Mouse (Mus musculus): ENCODE measurements around the gene Fgfr2. TPM values are rescaled to one million over a fixed set of nuclear protein-coding genes. Genes with fewer than 3 reads are reported as not detected.

Fgfr2 gene
- polyA plus RNA-seq, 1 experiment from 2014 or later = 20.3 TPM

DNA sequence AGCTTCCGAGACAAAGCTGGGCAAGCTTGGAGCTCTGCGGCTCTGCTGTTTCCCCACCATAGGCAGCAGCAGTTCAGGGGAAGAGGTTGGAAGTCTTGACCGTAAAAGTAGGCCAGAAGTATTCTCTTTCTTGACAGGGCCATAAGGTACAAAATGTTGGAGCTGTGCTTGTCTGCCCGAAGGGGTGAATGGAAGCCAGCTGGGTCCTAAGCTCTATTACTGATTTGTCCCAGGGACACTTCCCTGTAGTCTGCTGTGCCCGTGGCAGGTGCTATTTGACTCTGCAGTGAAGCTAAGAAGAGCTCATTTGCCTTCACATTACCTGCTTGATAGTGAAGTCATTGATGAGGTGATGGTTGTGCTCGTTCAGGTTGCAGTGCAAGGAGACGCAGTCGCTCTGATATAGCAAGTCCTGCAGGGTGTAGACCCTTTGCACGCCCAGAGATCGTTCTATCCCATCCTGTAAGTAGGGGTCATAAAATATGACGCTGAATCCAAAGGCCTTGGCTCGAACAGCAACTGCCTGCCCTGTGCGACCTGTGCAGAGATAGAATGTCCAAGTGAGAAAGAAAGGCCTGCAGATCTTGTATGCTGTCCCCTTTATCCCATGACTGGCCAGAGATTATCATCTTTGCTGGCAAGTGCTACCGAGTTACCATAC, 131.8 kb downstream of the Fgfr2 start:
- H3K4me2 ChIP-seq (ENCODE audit: low read depth, low read length) = no peak overlapping the region
- 88% methylated on average over 14 of the region's 14 CpGs for WGBS
- no peaks in the 10 kb centered on the region for H3K4me1 ChIP-seq (ENCODE audit: control insufficient read depth, insufficient read depth, low read length)
- H3K9me3 ChIP-seq (replicated peaks; ENCODE audit: control insufficient read depth, low read length) = no peaks in the 10 kb centered on the region
- no peak overlapping the region for H3K4me3 ChIP-seq (ENCODE audit: low read length)
- ATAC-seq (replicated peaks; ENCODE audit: extremely low read depth, insufficient read depth, low FRiP score) = no peak
- no peak overlapping the region for H3K9ac ChIP-seq (ENCODE audit: low read length)
- H3K27ac ChIP-seq (ENCODE audit: low read length) = no peak overlapping the region
- no peaks in the 10 kb centered on the region for H3K27me3 ChIP-seq (ENCODE audit: control insufficient read depth, insufficient read depth, low read length)
- H3K36me3 ChIP-seq (ENCODE audit: control insufficient read depth, insufficient read depth) = peaks cover 39% of the 10 kb centered on the region

DNA sequence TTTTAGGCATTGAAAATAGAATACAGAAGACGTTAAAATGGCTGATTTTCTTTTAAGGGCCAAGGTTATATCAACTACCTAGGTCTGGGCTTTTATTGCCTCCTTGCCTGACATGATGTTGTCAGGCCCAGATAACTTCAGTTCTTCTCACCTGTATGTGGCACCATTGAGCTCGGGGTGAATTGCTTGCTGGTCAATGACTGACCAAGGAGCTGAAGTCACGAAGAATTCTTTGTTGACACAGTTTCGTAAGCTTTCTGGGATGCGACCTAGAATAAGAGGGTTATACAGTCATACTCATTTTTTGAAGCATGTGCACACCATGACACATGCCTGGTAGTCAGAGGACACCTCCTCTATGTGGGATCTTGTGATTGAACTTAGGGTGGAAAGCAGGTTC, 133.3 kb downstream of the Fgfr2 start:
- Histone ChIP-seq H3K4me2 (ENCODE audit: low read depth, low read length) (no peak overlapping the region), H3K4me3 (ENCODE audit: low read length) (no peak overlapping the region), H3K27ac (ENCODE audit: low read length) (no peak overlapping the region), H3K4me1 (ENCODE audit: control insufficient read depth, insufficient read depth, low read length) (no peaks in the 10 kb centered on the region), H3K27me3 (ENCODE audit: control insufficient read depth, insufficient read depth, low read length) (no peaks in the 10 kb centered on the region), H3K9ac (ENCODE audit: low read length) (no peak overlapping the region), H3K9me3 (replicated peaks; ENCODE audit: control insufficient read depth, low read length) (no peaks in the 10 kb centered on the region), H3K36me3 (ENCODE audit: control insufficient read depth, insufficient read depth) (peaks cover 39% of the 10 kb centered on the region)
- no peak for ATAC-seq (replicated peaks; ENCODE audit: extremely low read depth, insufficient read depth, low FRiP score)
- 90% methylated on average over 5 of the region's 5 CpGs for WGBS

- H3K4me3 ChIP-seq (ENCODE audit: low read length) = no peak overlapping the region
- no peak overlapping the region for H3K27ac ChIP-seq (ENCODE audit: low read length)
- peaks cover 35% of the 10 kb centered on the region for H3K36me3 ChIP-seq (ENCODE audit: control insufficient read depth, insufficient read depth)
- ATAC-seq (replicated peaks; ENCODE audit: extremely low read depth, insufficient read depth, low FRiP score) = no peak
- H3K9ac ChIP-seq (ENCODE audit: low read length) = no peak overlapping the region
- H3K4me2 ChIP-seq (ENCODE audit: low read depth, low read length) = no peak overlapping the region
- no peaks in the 10 kb centered on the region for H3K27me3 ChIP-seq (ENCODE audit: control insufficient read depth, insufficient read depth, low read length)
- H3K4me1 ChIP-seq (ENCODE audit: control insufficient read depth, insufficient read depth, low read length) = no peaks in the 10 kb centered on the region; the same call in 1 of the 2 replicates
- 55% methylated on average over 3 of the region's 3 CpGs for WGBS
- no peaks in the 10 kb centered on the region for H3K9me3 ChIP-seq (replicated peaks; ENCODE audit: control insufficient read depth, low read length)
Observed at GRCm38 (mm10) chr7:132982639-132983038, 140.5 kb downstream of the Fgfr2 start.

DNA sequence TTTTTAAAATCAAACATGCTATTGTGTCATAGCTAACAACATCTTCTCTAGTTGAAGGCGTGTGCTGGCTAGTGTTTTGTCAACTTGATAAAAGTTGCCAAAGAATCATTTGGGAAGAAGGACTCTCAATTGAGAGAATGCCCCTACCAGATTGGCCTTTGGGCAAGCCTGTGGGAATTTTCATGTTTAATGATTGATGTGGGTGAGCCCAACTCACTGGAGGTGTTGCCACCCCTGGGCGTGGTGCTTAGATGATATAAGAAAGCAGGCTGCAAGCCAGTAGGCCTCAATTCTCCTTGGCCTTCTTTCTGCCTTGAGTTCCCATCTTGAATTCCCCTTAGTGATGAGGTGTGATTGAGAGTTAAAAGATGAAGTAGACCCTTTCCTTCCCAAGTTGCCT, 145.2 kb downstream of the Fgfr2 start:
- no peaks in the 10 kb centered on the region for H3K27me3 ChIP-seq (ENCODE audit: control insufficient read depth, insufficient read depth, low read length)
- H3K27ac ChIP-seq (ENCODE audit: low read length) = no peak overlapping the region
- no peaks in the 10 kb centered on the region; the same call in 1 of the 2 replicates for H3K4me1 ChIP-seq (ENCODE audit: control insufficient read depth, insufficient read depth, low read length)
- H3K4me3 ChIP-seq (ENCODE audit: low read length) = no peak overlapping the region
- WGBS = 95% methylated on average over 2 of the region's 2 CpGs
- no peak overlapping the region for H3K4me2 ChIP-seq (ENCODE audit: low read depth, low read length)
- H3K36me3 ChIP-seq (ENCODE audit: control insufficient read depth, insufficient read depth) = peaks cover 29% of the 10 kb centered on the region
- H3K9ac ChIP-seq (ENCODE audit: low read length) = no peak overlapping the region
- no peak for ATAC-seq (replicated peaks; ENCODE audit: extremely low read depth, insufficient read depth, low FRiP score)
- no peaks in the 10 kb centered on the region for H3K9me3 ChIP-seq (replicated peaks; ENCODE audit: control insufficient read depth, low read length)

DNA sequence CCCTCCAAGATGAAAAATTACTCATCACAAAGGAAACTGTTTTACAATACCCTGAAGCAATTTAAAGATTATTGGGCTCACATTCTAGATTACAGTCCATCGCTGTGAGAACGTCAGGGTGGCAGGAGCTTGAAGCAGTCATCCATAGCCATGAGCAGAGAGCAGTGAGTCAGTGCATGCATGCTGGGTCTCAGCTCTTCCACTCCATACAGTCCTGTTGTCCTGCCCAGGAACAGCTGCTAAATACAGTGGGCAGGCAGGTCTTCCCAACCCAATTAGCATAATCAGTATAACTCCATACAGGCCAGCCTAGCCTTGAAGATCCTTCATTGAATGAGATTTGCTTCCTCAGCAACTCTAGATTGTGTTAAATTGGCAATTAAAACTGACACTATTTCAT, 147.1 kb downstream of the Fgfr2 start:
- Histone ChIP-seq H3K4me3 (ENCODE audit: low read length) (no peak overlapping the region), H3K27me3 (ENCODE audit: control insufficient read depth, insufficient read depth, low read length) (no peaks in the 10 kb centered on the region), H3K4me2 (ENCODE audit: low read depth, low read length) (no peak overlapping the region), H3K4me1 (ENCODE audit: control insufficient read depth, insufficient read depth, low read length) (no peaks in the 10 kb centered on the region), H3K27ac (ENCODE audit: low read length) (no peak overlapping the region), H3K9ac (ENCODE audit: low read length) (no peak overlapping the region), H3K9me3 (replicated peaks; ENCODE audit: control insufficient read depth, low read length) (no peaks in the 10 kb centered on the region), H3K36me3 (ENCODE audit: control insufficient read depth, insufficient read depth) (peaks cover 17% of the 10 kb centered on the region)
- no peak for ATAC-seq (replicated peaks; ENCODE audit: extremely low read depth, insufficient read depth, low FRiP score)
- WGBS = 88% methylated on average over 2 of the region's 2 CpGs

DNA sequence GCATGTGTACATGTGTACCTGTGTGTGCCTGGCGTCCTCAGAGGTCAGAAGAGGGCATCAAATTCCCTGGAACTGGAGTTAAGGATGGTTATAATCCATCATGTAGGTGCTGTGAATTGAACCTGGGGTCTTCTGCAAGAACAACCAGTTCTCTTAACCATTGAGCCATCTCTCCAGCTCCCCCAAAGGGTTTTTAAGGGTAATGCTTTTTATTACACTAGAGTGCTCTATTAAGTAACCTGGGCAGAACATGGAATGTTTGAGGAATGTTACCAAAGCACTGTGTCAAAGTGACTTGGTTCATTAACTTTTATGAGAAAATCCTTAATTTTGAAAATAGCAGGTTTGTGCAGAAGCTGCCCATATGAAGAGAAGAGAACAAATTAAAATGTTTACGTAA, 151.1 kb downstream of the Fgfr2 start:
- Histone ChIP-seq H3K4me2 (ENCODE audit: low read depth, low read length) (no peak overlapping the region), H3K36me3 (ENCODE audit: control insufficient read depth, insufficient read depth) (peaks cover 10% of the 10 kb centered on the region; the same call in 1 of the 2 replicates), H3K9me3 (replicated peaks; ENCODE audit: control insufficient read depth, low read length) (no peaks in the 10 kb centered on the region), H3K27me3 (ENCODE audit: control insufficient read depth, insufficient read depth, low read length) (no peaks in the 10 kb centered on the region), H3K9ac (ENCODE audit: low read length) (no peak overlapping the region), H3K4me1 (ENCODE audit: control insufficient read depth, insufficient read depth, low read length) (no peaks in the 10 kb centered on the region), H3K27ac (ENCODE audit: low read length) (no peak overlapping the region), H3K4me3 (ENCODE audit: low read length) (no peak overlapping the region)
- ATAC-seq (replicated peaks; ENCODE audit: extremely low read depth, insufficient read depth, low FRiP score) = no peak
- WGBS = 94% methylated on average over 2 of the region's 2 CpGs

DNA sequence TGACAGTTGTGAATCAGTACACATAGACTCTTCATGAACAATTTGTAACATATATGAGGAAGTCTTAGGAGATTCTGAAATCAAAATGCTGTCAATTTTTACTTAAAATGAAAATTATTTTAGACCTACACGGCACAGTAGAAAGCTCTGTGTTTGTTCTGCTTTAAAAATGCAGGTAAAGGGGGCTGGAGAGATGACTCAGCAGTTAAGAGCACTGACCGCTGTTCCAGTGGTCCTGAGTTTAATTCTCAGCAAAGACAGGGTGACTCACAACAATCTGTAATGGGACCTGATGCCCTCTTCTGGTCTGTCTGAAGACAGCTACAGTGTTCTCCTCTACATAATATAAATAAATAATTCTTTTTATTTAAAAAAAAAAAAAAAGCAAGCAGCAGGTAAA, 157.4 kb downstream of the Fgfr2 start:
- H3K36me3 ChIP-seq (ENCODE audit: control insufficient read depth, insufficient read depth) = peaks cover 4% of the 10 kb centered on the region; the same call in 1 of the 2 replicates
- H3K9me3 ChIP-seq (replicated peaks; ENCODE audit: control insufficient read depth, low read length) = no peaks in the 10 kb centered on the region
- H3K9ac ChIP-seq (ENCODE audit: low read length) = no peak overlapping the region
- H3K4me3 ChIP-seq (ENCODE audit: low read length) = no peak overlapping the region
- H3K27ac ChIP-seq (ENCODE audit: low read length) = no peak overlapping the region
- H3K27me3 ChIP-seq (ENCODE audit: control insufficient read depth, insufficient read depth, low read length) = no peaks in the 10 kb centered on the region
- no peak for ATAC-seq (replicated peaks; ENCODE audit: extremely low read depth, insufficient read depth, low FRiP score)
- 86% methylated on average over 2 of the region's 2 CpGs for WGBS
- H3K4me1 ChIP-seq (ENCODE audit: control insufficient read depth, insufficient read depth, low read length) = peaks cover 2% of the 10 kb centered on the region; the same call in 1 of the 2 replicates
- no peak overlapping the region for H3K4me2 ChIP-seq (ENCODE audit: low read depth, low read length)

DNA sequence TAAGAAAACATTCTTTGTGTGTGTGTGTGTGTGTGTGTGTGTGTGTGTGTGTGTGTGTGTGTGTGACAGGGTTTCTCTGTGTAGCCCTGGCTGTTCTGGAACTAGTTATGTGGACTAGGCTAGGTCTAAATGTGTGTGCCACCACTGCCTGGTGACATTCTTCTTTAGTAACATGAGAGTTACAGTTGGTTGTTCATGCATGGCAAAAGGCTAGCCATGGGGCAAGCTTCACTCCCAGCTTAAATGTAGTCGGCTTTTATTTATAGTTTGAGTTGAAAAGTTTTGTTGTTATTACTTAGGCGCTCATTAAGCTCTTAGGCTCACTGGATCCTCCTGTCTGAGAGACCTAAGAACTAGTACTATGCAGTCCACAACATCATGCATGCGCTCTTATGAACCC, 158.8 kb downstream of the Fgfr2 start:
- no peaks in the 10 kb centered on the region for H3K9me3 ChIP-seq (replicated peaks; ENCODE audit: control insufficient read depth, low read length)
- H3K4me1 ChIP-seq (ENCODE audit: control insufficient read depth, insufficient read depth, low read length) = peaks cover 2% of the 10 kb centered on the region; the same call in 1 of the 2 replicates
- H3K36me3 ChIP-seq (ENCODE audit: control insufficient read depth, insufficient read depth) = peaks cover 4% of the 10 kb centered on the region; the same call in 1 of the 2 replicates
- H3K4me2 ChIP-seq (ENCODE audit: low read depth, low read length) = no peak overlapping the region
- H3K27me3 ChIP-seq (ENCODE audit: control insufficient read depth, insufficient read depth, low read length) = no peaks in the 10 kb centered on the region
- no peak overlapping the region for H3K9ac ChIP-seq (ENCODE audit: low read length)
- ATAC-seq (replicated peaks; ENCODE audit: extremely low read depth, insufficient read depth, low FRiP score) = no peak
- WGBS = 84% methylated on average over 3 of the region's 3 CpGs
- H3K27ac ChIP-seq (ENCODE audit: low read length) = no peak overlapping the region
- no peak overlapping the region for H3K4me3 ChIP-seq (ENCODE audit: low read length)

DNA sequence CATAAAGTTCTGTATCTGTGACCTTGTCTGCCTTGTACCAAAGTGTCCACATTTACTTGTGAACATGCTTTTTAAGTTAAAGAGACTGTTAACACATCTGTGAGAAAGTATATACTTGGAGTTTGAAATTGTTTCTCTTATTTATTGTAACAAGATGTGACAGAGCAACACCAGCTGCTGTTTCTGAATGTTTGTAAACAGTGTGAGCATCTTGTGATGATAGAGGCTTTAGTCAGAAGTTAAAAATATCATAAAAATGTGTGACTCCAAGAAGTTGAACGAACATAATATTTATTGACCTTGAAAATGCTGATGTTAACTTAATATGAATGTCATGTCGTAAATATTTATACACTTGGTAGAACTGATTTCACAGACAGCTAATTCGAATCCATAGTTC, 172.5 kb downstream of the Fgfr2 start:
- Histone ChIP-seq H3K9me3 (replicated peaks; ENCODE audit: control insufficient read depth, low read length) (no peaks in the 10 kb centered on the region), H3K4me3 (ENCODE audit: low read length) (no peak overlapping the region), H3K4me1 (ENCODE audit: control insufficient read depth, insufficient read depth, low read length) (peaks cover 4% of the 10 kb centered on the region; the same call in 1 of the 2 replicates), H3K4me2 (ENCODE audit: low read depth, low read length) (no peak overlapping the region), H3K36me3 (ENCODE audit: control insufficient read depth, insufficient read depth) (no peaks in the 10 kb centered on the region), H3K27me3 (ENCODE audit: control insufficient read depth, insufficient read depth, low read length) (no peaks in the 10 kb centered on the region), H3K27ac (ENCODE audit: low read length) (no peak overlapping the region), H3K9ac (ENCODE audit: low read length) (no peak overlapping the region)
- 75% methylated on average over 3 of the region's 3 CpGs for WGBS
- no peak for ATAC-seq (replicated peaks; ENCODE audit: extremely low read depth, insufficient read depth, low FRiP score)
